26 mouse cellular contexts compared by ENCODE assay signal in genomic region chr10:76300133-76300532, GRCm38 (mm10). TPM values are rescaled to one million over a fixed set of nuclear protein-coding genes. Genes with fewer than 3 reads are reported as not detected.
DNase-seq lines count a peak whose midpoint lies in the region; ATAC-seq and TF ChIP-seq lines count a peak whose summit lies in the region.
"Had no signal": no experiment of that assay in that cellular context is flagged by ENCODE, and none has a peak within 500 bp of the region (broad histone marks: within the 10 kb centered on the region; RNA-seq: fewer than 3 reads in every experiment).

No protein-coding gene starts in this region.

- no peak overlapping the region for H3K4me2 ChIP-seq in liver, embryonic 11.5 days
- no peak overlapping the region for H3K4me2 ChIP-seq in intestine, embryonic 15.5 days (replicated peaks)
- no peak overlapping the region for H3K4me2 ChIP-seq in midbrain, postnatal 0 days (ENCODE audit: low read depth, low read length, poor library complexity, severe bottlenecking)
- H3K4me2 ChIP-seq: forebrain, embryonic 13.5 days; heart, embryonic 12.5 days; heart, embryonic 15.5 days; hindbrain, embryonic 13.5 days had no signal

- TF ChIP-seq CTCF in liver, adult 2 months (IDR thresholded peaks at IDR 0.05; ENCODE audit: low read depth, low read length): no peak
- no peak for TF ChIP-seq CTCF in midbrain, postnatal 0 days (IDR thresholded peaks at IDR 0.05)

- no peaks in the 10 kb centered on the region for H3K79me2 ChIP-seq in liver, adult 2 months (ENCODE audit: control insufficient read depth, insufficient read depth, low read length)

- H3K9ac ChIP-seq in liver, adult 2 months (ENCODE audit: low read depth, low read length): no peak overlapping the region
- H3K9ac ChIP-seq in liver, embryonic 11.5 days (ENCODE audit: low read depth, low read length): no peak overlapping the region
- H3K9ac ChIP-seq in intestine, embryonic 15.5 days: no peak overlapping the region
- no peak overlapping the region for H3K9ac ChIP-seq in midbrain, postnatal 0 days (replicated peaks; ENCODE audit: low read length, poor library complexity, severe bottlenecking)
- H3K9ac ChIP-seq: forebrain, embryonic 13.5 days; heart, embryonic 12.5 days; heart, embryonic 15.5 days; hindbrain, embryonic 13.5 days had no signal

- H3K9me3 ChIP-seq in liver, embryonic 11.5 days (ENCODE audit: control insufficient read depth, low read length): no peaks in the 10 kb centered on the region
- no peaks in the 10 kb centered on the region for H3K9me3 ChIP-seq in intestine, embryonic 15.5 days
- H3K9me3 ChIP-seq in midbrain, postnatal 0 days (ENCODE audit: low read length): no peaks in the 10 kb centered on the region
- H3K9me3 ChIP-seq: forebrain, embryonic 10.5 days; forebrain, embryonic 13.5 days; heart, embryonic 12.5 days; heart, embryonic 15.5 days; hindbrain, embryonic 10.5 days; hindbrain, embryonic 13.5 days had no signal

- H3K36me3 ChIP-seq in liver, adult 2 months (ENCODE audit: control insufficient read depth, insufficient read depth, low read length): no peaks in the 10 kb centered on the region; the same call in 1 of the 2 replicates
- H3K36me3 ChIP-seq in liver, embryonic 11.5 days (ENCODE audit: control insufficient read depth, insufficient read depth, low read length): peaks cover 8% of the 10 kb centered on the region; the same call in 1 of the 2 replicates
- peaks cover 18% of the 10 kb centered on the region for H3K36me3 ChIP-seq in intestine, embryonic 15.5 days
- peaks cover 73% of the 10 kb centered on the region for H3K36me3 ChIP-seq in midbrain, postnatal 0 days (ENCODE audit: insufficient read depth, low read length)

- no peak overlapping the region for H3K27ac ChIP-seq in liver, adult 2 months (replicated peaks; ENCODE audit: insufficient read depth, low read depth, low read length)
- H3K27ac ChIP-seq in liver, embryonic 11.5 days (ENCODE audit: low read depth, low read length): no peak overlapping the region
- no peak overlapping the region for H3K27ac ChIP-seq in intestine, embryonic 15.5 days
- H3K27ac ChIP-seq in midbrain, postnatal 0 days (ENCODE audit: low read depth, low read length): no peak overlapping the region
- H3K27ac ChIP-seq: forebrain, embryonic 10.5 days; forebrain, embryonic 13.5 days; gastrocnemius, adult 2 months; heart, embryonic 15.5 days; hindbrain, embryonic 10.5 days; hindbrain, embryonic 13.5 days had no signal

- no peak for ATAC-seq in liver, embryonic 11.5 days (replicated peaks; ENCODE audit: low FRiP score)
- no peak for ATAC-seq in intestine, embryonic 15.5 days
- ATAC-seq in midbrain, postnatal 0 days (ENCODE audit: low FRiP score): no peak
- ATAC-seq: activated CD4-positive, CD25-positive, alpha-beta regulatory T cell, adult 4 months; forebrain, embryonic 13.5 days; forebrain, embryonic 16.5 days had no signal

- peak; percentile 8 for DNase-seq in liver, adult 2 months (ENCODE audit: extremely low read depth, low read depth, low spot score)
- no peak for DNase-seq in liver, embryonic 11.5 days (ENCODE audit: low spot score)
- peak; percentile 20 for DNase-seq in brain, adult 2 months (ENCODE audit: low read depth, low spot score)
- DNase-seq in lung, postnatal 10 days: peak; percentile 73
- DNase-seq in lung, postnatal 36 days: peak; percentile 30
- DNase-seq in gastrocnemius, adult 18-20 months (ENCODE audit: low spot score): no peak
- no peak for DNase-seq in midbrain, postnatal 0 days (ENCODE audit: low spot score)
- DNase-seq: adrenal gland, adult 8-10 months; adrenal gland, postnatal 25 days; cerebellum, adult 18-20 months; cerebellum, adult 9-10 months; cerebellum, postnatal 14 days; gastrocnemius, adult 2 months; gastrocnemius, postnatal 14 days; heart, adult 11 months; heart, postnatal 36 days had no signal

- TF ChIP-seq POLR2A in liver, adult 2 months (IDR thresholded peaks at IDR 0.05; ENCODE audit: extremely low read depth, insufficient read depth, low read length): no peak

- no peak overlapping the region for H3K4me3 ChIP-seq in liver, adult 2 months (ENCODE audit: insufficient read depth, low read depth, low read length)
- H3K4me3 ChIP-seq in liver, embryonic 11.5 days (ENCODE audit: low read depth, low read length): no peak overlapping the region
- no peak overlapping the region for H3K4me3 ChIP-seq in intestine, embryonic 15.5 days (replicated peaks)
- H3K4me3 ChIP-seq in midbrain, postnatal 0 days (ENCODE audit: low read depth, low read length): no peak overlapping the region
- H3K4me3 ChIP-seq: forebrain, embryonic 10.5 days; forebrain, embryonic 13.5 days; gastrocnemius, adult 2 months; heart, embryonic 12.5 days; heart, embryonic 15.5 days; hindbrain, embryonic 10.5 days; hindbrain, embryonic 13.5 days had no signal

- H3K4me1 ChIP-seq in liver, adult 2 months (ENCODE audit: control insufficient read depth, insufficient read depth, low read length): no peaks in the 10 kb centered on the region
- no peaks in the 10 kb centered on the region for H3K4me1 ChIP-seq in liver, embryonic 11.5 days (replicated peaks; ENCODE audit: control insufficient read depth, insufficient read depth, low read length)
- no peaks in the 10 kb centered on the region for H3K4me1 ChIP-seq in intestine, embryonic 15.5 days (replicated peaks)
- no peaks in the 10 kb centered on the region for H3K4me1 ChIP-seq in midbrain, postnatal 0 days (ENCODE audit: insufficient read depth, low read length)
- H3K4me1 ChIP-seq: forebrain, embryonic 10.5 days; forebrain, embryonic 13.5 days; heart, embryonic 12.5 days; heart, embryonic 15.5 days; hindbrain, embryonic 10.5 days; hindbrain, embryonic 13.5 days had no signal

- 65% methylated on average over 5 of the region's 5 CpGs for WGBS in liver, adult 2 months
- WGBS in liver, embryonic 11.5 days: 88% methylated on average over 5 of the region's 5 CpGs
- 81% methylated on average over 5 of the region's 5 CpGs for WGBS in intestine, embryonic 15.5 days
- WGBS in midbrain, postnatal 0 days: 94% methylated on average over 5 of the region's 5 CpGs

- no peaks in the 10 kb centered on the region for H3K27me3 ChIP-seq in liver, adult 2 months (ENCODE audit: control insufficient read depth, insufficient read depth, low read length)
- H3K27me3 ChIP-seq in liver, embryonic 11.5 days (replicated peaks; ENCODE audit: control insufficient read depth, insufficient read depth, low read length): no peaks in the 10 kb centered on the region
- no peaks in the 10 kb centered on the region for H3K27me3 ChIP-seq in intestine, embryonic 15.5 days (replicated peaks)
- no peaks in the 10 kb centered on the region for H3K27me3 ChIP-seq in midbrain, postnatal 0 days (ENCODE audit: insufficient read depth, low read length)
- H3K27me3 ChIP-seq: forebrain, embryonic 13.5 days; heart, embryonic 12.5 days; heart, embryonic 15.5 days; hindbrain, embryonic 13.5 days had no signal

RNA-seq across cellular contexts. Expression of gene Dip2a, which starts 45.0 kb away (rescaled TPM):
- 2.0 and 2.6 TPM in 2 replicates for total RNA-seq in liver, adult 2 months (2014; rRNA removed)
- polyA plus RNA-seq in liver, adult 2 months (2012; rRNA removed): 1.6 and 1.7 TPM in 2 replicates
- 1.9 and 2.0 TPM in 2 replicates for polyA plus RNA-seq in liver, embryonic 11.5 days (2014; fragmentation: Nextera tagmentation; extraction: Ambion mirVana)
- 9.0 and 10.2 TPM in 2 replicates for polyA plus RNA-seq in intestine, embryonic 15.5 days (2015; fragmentation: Nextera tagmentation; extraction: Ambion mirVana)
- total RNA-seq in gastrocnemius, adult 18-20 months (2021): 1 to 10 TPM; 3.2 to 3.5 TPM
- 57.0 and 60.7 TPM in 2 replicates for total RNA-seq in midbrain, postnatal 0 days (2014; rRNA removed)
- polyA plus RNA-seq in midbrain, postnatal 0 days (2015; fragmentation: Nextera tagmentation; extraction: Ambion mirVana): 11.5 and 12.9 TPM in 2 replicates

RNA-seq across cellular contexts. Expression of gene S100b, which starts 46.5 kb away (rescaled TPM):
- 0.09 and 0.13 TPM in 2 replicates for total RNA-seq in liver, adult 2 months (2014; rRNA removed)
- polyA plus RNA-seq in liver, adult 2 months (2012; rRNA removed): not detected in 2 replicates
- not detected in 2 replicates for polyA plus RNA-seq in liver, embryonic 11.5 days (2014; fragmentation: Nextera tagmentation; extraction: Ambion mirVana)
- 2.2 and 2.6 TPM in 2 replicates for polyA plus RNA-seq in intestine, embryonic 15.5 days (2015; fragmentation: Nextera tagmentation; extraction: Ambion mirVana)
- 1 to 10 TPM; 1.2 to 3.5 TPM for total RNA-seq in gastrocnemius, adult 18-20 months (2021)
- total RNA-seq in midbrain, postnatal 0 days (2014; rRNA removed): 8.9 and 12.9 TPM in 2 replicates
- polyA plus RNA-seq in midbrain, postnatal 0 days (2015; fragmentation: Nextera tagmentation; extraction: Ambion mirVana): 7.7 and 8.8 TPM in 2 replicates
- total RNA-seq: ES-E14 had no signal
- polyA plus RNA-seq: activated CD4-positive, CD25-positive, alpha-beta regulatory T cell, adult 4 months; forebrain, embryonic 10.5 days; forebrain, embryonic 13.5 days; hindbrain, embryonic 10.5 days had no signal

Comparison
In these comparisons a context has a peak if more than half of its experiments do, and no peak if none do; other contexts are left out.
1. DNase-seq: peak in liver, adult 2 months (single experiment), brain, adult 2 months (single experiment), lung, postnatal 10 days (single experiment) and lung, postnatal 36 days (single experiment); none in liver, embryonic 11.5 days (single experiment), gastrocnemius, adult 18-20 months (single experiment) and midbrain, postnatal 0 days (single experiment).